Mouse (Mus musculus) thymus, adult 2 months (tissue): ENCODE data around the gene Rpl21.

Experiments used
- CTCF ChIP-seq: fragments of 200-500 bp; IDR thresholded peaks from 2 replicates; pipeline ENCODE4 v1.5.1; 2012; ENCODE audit warnings: mild to moderate bottlenecking, control low read depth, low read length, moderate library complexity, borderline replicate concordance; ENCODE audit not compliant: control insufficient read depth, poor library complexity, insufficient read depth; ENCODE audit errors: extremely low read depth
- POLR2A ChIP-seq: fragments of 200-500 bp; IDR thresholded peaks from 2 replicates; pipeline ENCODE4 v1.6.1; 2012; ENCODE audit warnings: mild to moderate bottlenecking, low read length, control low read depth, moderate library complexity; ENCODE audit not compliant: control insufficient read depth, poor library complexity, insufficient read depth; ENCODE audit errors: extremely low read depth

DNA sequence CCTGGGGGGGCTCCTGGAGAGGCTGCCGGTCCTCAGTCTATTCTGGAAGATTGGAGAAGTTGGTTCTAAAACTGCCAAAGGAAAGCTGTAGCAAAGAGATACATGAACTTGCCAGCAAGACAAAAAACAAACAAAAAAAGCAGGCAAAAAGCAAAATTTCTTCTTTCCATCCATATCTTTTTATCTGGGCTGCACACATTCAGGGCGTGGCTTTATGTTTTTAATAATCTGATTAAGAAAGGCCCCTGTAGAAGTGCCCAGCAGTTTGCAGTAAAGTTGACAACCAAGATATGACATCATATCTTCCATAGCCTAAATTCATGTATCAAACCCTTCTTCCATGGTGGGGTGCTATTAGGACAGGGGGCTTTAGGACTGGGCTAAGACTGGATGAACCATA is 33.6 kb downstream of the Rpl21 start:
- TF ChIP-seq CTCF (no peak), POLR2A (no peak)
